Mouse (Mus musculus): ENCODE results near the gene Cfap45. TPM values are rescaled to one million over a fixed set of nuclear protein-coding genes. Genes with fewer than 3 reads are reported as not detected.

Cfap45 gene
- polyA plus RNA-seq, 1 experiment from 2014 or later = 1.3 TPM

GRCm38 (mm10) chr1:172563465-172563828, 42.8 kb downstream of the Cfap45 start:
- Histone ChIP-seq H3K9ac (ENCODE audit: low read length) (peak overlapping the region; percentile 54), H3K4me3 (ENCODE audit: low read depth, low read length) (peak overlapping the region; percentile 54), H3K9me3 (ENCODE audit: control insufficient read depth, low read length) (no peaks in the 10 kb centered on the region), H3K4me1 (ENCODE audit: control insufficient read depth, insufficient read depth, low read length) (peaks cover 11% of the 10 kb centered on the region; the same call in 1 of the 2 replicates), H3K27ac (replicated peaks; ENCODE audit: low read depth, low read length) (no peak overlapping the region), H3K27me3 (ENCODE audit: control insufficient read depth, insufficient read depth, low read length) (peaks cover 29% of the 10 kb centered on the region), H3K36me3 (ENCODE audit: control insufficient read depth, insufficient read depth, low read length) (no peaks in the 10 kb centered on the region), H3K4me2 (ENCODE audit: low read depth, severe bottlenecking) (peak overlapping the region; percentile 79)
- no peak for ATAC-seq (ENCODE audit: insufficient number of reproducible peaks, low FRiP score, low TSS enrichment, low read depth)
- DNase-seq (ENCODE audit: low spot score) = no peak
- 2% methylated on average over 9 of the region's 10 CpGs for WGBS

DNA sequence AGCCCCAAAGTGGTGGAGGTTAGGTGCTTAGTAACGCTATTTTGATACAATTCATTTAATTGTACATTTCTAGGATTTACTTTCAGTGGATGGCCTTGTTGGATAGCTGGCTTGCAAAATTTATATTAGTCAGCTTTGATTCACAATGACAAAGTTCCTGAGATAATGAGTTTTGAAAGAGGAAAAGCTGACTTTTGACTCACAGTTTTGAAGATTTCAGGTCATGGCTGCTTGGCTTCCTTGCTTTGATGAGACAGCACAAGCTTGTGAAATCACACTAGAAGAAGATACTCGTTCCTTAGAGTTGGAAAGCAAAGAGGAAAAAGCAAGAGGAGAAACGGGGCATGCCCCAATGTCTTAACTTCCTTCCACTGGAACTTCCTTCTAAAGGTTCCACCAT, 45.5 kb downstream of the Cfap45 start:
- H3K9me3 ChIP-seq (ENCODE audit: control insufficient read depth, low read length) = no peaks in the 10 kb centered on the region
- no peak overlapping the region for H3K27ac ChIP-seq (replicated peaks; ENCODE audit: low read depth, low read length)
- ATAC-seq (ENCODE audit: insufficient number of reproducible peaks, low FRiP score, low TSS enrichment, low read depth) (no peak), DNase-seq (ENCODE audit: low spot score) (no peak)
- no peaks in the 10 kb centered on the region for H3K36me3 ChIP-seq (ENCODE audit: control insufficient read depth, insufficient read depth, low read length)
- H3K4me2 ChIP-seq (ENCODE audit: low read depth, severe bottlenecking) = no peak overlapping the region
- H3K4me1 ChIP-seq (ENCODE audit: control insufficient read depth, insufficient read depth, low read length) = peaks cover 11% of the 10 kb centered on the region; the same call in 1 of the 2 replicates
- peaks cover 17% of the 10 kb centered on the region for H3K27me3 ChIP-seq (ENCODE audit: control insufficient read depth, insufficient read depth, low read length)
- no peak overlapping the region for H3K9ac ChIP-seq (ENCODE audit: low read length)
- no peak overlapping the region for H3K4me3 ChIP-seq (ENCODE audit: low read depth, low read length)
- 67% methylated on average over 3 of the region's 3 CpGs for WGBS

DNA sequence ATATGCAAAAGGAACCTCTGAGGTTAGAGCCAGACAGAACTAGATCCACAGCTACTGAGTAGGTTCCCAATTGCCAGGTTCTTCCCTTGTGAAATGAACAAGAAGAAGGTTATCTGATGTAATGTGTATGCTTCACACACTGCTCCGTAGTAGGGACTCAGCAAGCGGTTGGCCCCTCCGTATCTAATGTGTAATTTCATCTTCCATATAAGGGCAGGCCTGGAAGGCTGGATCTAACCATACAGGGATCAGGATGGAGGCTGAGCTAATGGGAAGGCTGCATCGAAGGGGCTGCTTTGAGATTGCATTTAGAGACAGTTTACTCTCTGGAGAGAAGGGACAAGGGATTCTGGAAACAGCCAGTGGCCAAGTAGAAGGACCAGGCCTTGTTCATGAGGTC, 47.2 kb downstream of the Cfap45 start:
- Histone ChIP-seq H3K9me3 (ENCODE audit: control insufficient read depth, low read length) (no peaks in the 10 kb centered on the region), H3K4me2 (ENCODE audit: low read depth, severe bottlenecking) (no peak overlapping the region), H3K27me3 (ENCODE audit: control insufficient read depth, insufficient read depth, low read length) (peaks cover 2% of the 10 kb centered on the region; the same call in 1 of the 2 replicates), H3K4me1 (ENCODE audit: control insufficient read depth, insufficient read depth, low read length) (0 out of 2 replicates have a peak, but pooled peaks cover 4% of the 10 kb centered on the region), H3K4me3 (ENCODE audit: low read depth, low read length) (no peak overlapping the region), H3K27ac (replicated peaks; ENCODE audit: low read depth, low read length) (no peak overlapping the region), H3K9ac (ENCODE audit: low read length) (no peak overlapping the region), H3K36me3 (ENCODE audit: control insufficient read depth, insufficient read depth, low read length) (no peaks in the 10 kb centered on the region)
- DNase-seq (ENCODE audit: low spot score) (no peak), ATAC-seq (ENCODE audit: insufficient number of reproducible peaks, low FRiP score, low TSS enrichment, low read depth) (no peak)
- WGBS = 70% methylated on average over 4 of the region's 4 CpGs

GRCm38 (mm10) chr1:172580116-172580515, 59.5 kb downstream of the Cfap45 start:
- H3K4me2 ChIP-seq (ENCODE audit: low read depth, severe bottlenecking) = no peak overlapping the region
- no peak overlapping the region for H3K9ac ChIP-seq (ENCODE audit: low read length)
- 78% methylated on average over 6 of the region's 6 CpGs for WGBS
- H3K4me3 ChIP-seq (ENCODE audit: low read depth, low read length) = no peak overlapping the region
- no peaks in the 10 kb centered on the region for H3K4me1 ChIP-seq (ENCODE audit: control insufficient read depth, insufficient read depth, low read length)
- no peaks in the 10 kb centered on the region for H3K36me3 ChIP-seq (ENCODE audit: control insufficient read depth, insufficient read depth, low read length)
- no peak for DNase-seq (ENCODE audit: low spot score)
- 0 out of 2 replicates have a peak, but pooled peaks cover 3% of the 10 kb centered on the region for H3K27me3 ChIP-seq (ENCODE audit: control insufficient read depth, insufficient read depth, low read length)
- H3K27ac ChIP-seq (replicated peaks; ENCODE audit: low read depth, low read length) = no peak overlapping the region
- ATAC-seq (ENCODE audit: insufficient number of reproducible peaks, low FRiP score, low TSS enrichment, low read depth) = no peak
- H3K9me3 ChIP-seq (ENCODE audit: control insufficient read depth, low read length) = no peaks in the 10 kb centered on the region

DNA sequence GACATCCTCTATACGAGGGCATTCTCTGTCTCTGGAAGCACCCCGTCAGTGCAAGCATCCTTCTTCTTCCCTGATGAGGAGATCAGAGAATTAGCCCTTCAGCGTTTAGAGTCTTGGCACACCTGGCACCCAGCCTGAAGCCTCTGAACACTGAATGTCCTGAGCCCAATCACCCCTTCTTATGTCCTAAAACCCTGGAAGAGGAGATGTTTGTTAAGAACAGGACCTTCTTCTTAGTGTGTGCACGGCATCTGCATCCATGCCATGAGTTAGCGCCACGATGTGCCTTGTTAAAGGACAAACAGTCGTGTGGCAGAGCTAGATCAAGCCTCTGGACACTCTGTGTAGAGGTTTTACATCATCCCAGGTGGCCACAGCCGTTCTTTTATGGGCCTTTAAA, 61.8 kb downstream of the Cfap45 start:
- Histone ChIP-seq H3K4me2 (ENCODE audit: low read depth, severe bottlenecking) (no peak overlapping the region), H3K27ac (replicated peaks; ENCODE audit: low read depth, low read length) (no peak overlapping the region), H3K4me1 (ENCODE audit: control insufficient read depth, insufficient read depth, low read length) (no peaks in the 10 kb centered on the region), H3K9me3 (ENCODE audit: control insufficient read depth, low read length) (no peaks in the 10 kb centered on the region), H3K27me3 (ENCODE audit: control insufficient read depth, insufficient read depth, low read length) (0 out of 2 replicates have a peak, but pooled peaks cover 3% of the 10 kb centered on the region), H3K9ac (ENCODE audit: low read length) (no peak overlapping the region), H3K4me3 (ENCODE audit: low read depth, low read length) (no peak overlapping the region), H3K36me3 (ENCODE audit: control insufficient read depth, insufficient read depth, low read length) (no peaks in the 10 kb centered on the region)
- DNase-seq (ENCODE audit: low spot score) (no peak), ATAC-seq (ENCODE audit: insufficient number of reproducible peaks, low FRiP score, low TSS enrichment, low read depth) (no peak)
- WGBS = 71% methylated on average over 8 of the region's 8 CpGs

DNA sequence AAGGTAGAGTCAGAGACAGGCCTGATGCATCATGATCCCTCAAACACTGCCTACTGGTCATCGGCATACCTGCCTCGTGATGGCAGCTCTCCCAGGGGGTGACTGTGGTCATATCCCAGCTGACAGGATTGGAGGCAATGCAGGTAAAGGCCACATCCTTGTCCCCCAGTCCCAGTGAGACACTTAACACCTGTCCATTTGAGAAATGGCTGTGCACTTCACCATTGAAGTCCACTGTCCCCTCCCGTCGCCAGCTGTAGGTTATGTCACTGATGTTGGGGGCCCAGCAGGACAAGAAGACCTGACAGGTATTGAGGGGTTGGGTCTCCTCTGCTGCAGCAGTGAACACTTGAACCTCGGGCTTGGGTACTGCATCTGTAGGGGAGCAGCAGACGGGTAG, 63.7 kb downstream of the Cfap45 start:
- 0 out of 2 replicates have a peak, but pooled peaks cover 3% of the 10 kb centered on the region for H3K27me3 ChIP-seq (ENCODE audit: control insufficient read depth, insufficient read depth, low read length)
- H3K4me1 ChIP-seq (ENCODE audit: control insufficient read depth, insufficient read depth, low read length) = no peaks in the 10 kb centered on the region
- ATAC-seq (ENCODE audit: insufficient number of reproducible peaks, low FRiP score, low TSS enrichment, low read depth) (no peak), DNase-seq (ENCODE audit: low spot score) (no peak)
- no peak overlapping the region for H3K9ac ChIP-seq (ENCODE audit: low read length)
- no peak overlapping the region for H3K27ac ChIP-seq (replicated peaks; ENCODE audit: low read depth, low read length)
- no peaks in the 10 kb centered on the region for H3K9me3 ChIP-seq (ENCODE audit: control insufficient read depth, low read length)
- H3K4me3 ChIP-seq (ENCODE audit: low read depth, low read length) = no peak overlapping the region
- H3K4me2 ChIP-seq (ENCODE audit: low read depth, severe bottlenecking) = no peak overlapping the region
- H3K36me3 ChIP-seq (ENCODE audit: control insufficient read depth, insufficient read depth, low read length) = no peaks in the 10 kb centered on the region
- 87% methylated on average over 6 of the region's 6 CpGs for WGBS

DNA sequence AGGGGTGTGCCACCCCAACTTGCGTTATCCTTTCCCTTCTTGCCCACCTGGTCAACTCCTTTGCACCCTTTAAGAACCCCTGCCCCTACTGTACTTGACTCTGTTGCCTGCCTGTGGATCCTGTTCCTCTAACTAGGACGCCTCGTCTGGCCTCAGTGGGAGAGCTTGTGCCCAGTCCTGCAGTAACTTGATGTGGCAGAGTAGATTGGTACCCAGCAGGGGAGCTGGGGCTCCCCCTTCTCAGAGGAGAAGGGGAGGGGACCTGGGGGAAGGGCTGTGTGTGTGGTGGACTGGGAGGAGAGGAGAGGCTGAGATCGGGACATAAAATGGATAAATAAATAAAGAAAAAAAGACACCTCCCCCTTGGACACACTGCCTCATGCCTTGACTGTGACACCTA, 64.4 kb downstream of the Cfap45 start:
- Histone ChIP-seq H3K27me3 (ENCODE audit: control insufficient read depth, insufficient read depth, low read length) (0 out of 2 replicates have a peak, but pooled peaks cover 3% of the 10 kb centered on the region), H3K4me3 (ENCODE audit: low read depth, low read length) (no peak overlapping the region), H3K4me2 (ENCODE audit: low read depth, severe bottlenecking) (no peak overlapping the region), H3K36me3 (ENCODE audit: control insufficient read depth, insufficient read depth, low read length) (no peaks in the 10 kb centered on the region), H3K9me3 (ENCODE audit: control insufficient read depth, low read length) (no peaks in the 10 kb centered on the region), H3K9ac (ENCODE audit: low read length) (no peak overlapping the region), H3K4me1 (ENCODE audit: control insufficient read depth, insufficient read depth, low read length) (no peaks in the 10 kb centered on the region), H3K27ac (replicated peaks; ENCODE audit: low read depth, low read length) (no peak overlapping the region)
- no peak for DNase-seq (ENCODE audit: low spot score)
- no peak for ATAC-seq (ENCODE audit: insufficient number of reproducible peaks, low FRiP score, low TSS enrichment, low read depth)
- 60% methylated on average over 4 of the region's 4 CpGs for WGBS

DNA sequence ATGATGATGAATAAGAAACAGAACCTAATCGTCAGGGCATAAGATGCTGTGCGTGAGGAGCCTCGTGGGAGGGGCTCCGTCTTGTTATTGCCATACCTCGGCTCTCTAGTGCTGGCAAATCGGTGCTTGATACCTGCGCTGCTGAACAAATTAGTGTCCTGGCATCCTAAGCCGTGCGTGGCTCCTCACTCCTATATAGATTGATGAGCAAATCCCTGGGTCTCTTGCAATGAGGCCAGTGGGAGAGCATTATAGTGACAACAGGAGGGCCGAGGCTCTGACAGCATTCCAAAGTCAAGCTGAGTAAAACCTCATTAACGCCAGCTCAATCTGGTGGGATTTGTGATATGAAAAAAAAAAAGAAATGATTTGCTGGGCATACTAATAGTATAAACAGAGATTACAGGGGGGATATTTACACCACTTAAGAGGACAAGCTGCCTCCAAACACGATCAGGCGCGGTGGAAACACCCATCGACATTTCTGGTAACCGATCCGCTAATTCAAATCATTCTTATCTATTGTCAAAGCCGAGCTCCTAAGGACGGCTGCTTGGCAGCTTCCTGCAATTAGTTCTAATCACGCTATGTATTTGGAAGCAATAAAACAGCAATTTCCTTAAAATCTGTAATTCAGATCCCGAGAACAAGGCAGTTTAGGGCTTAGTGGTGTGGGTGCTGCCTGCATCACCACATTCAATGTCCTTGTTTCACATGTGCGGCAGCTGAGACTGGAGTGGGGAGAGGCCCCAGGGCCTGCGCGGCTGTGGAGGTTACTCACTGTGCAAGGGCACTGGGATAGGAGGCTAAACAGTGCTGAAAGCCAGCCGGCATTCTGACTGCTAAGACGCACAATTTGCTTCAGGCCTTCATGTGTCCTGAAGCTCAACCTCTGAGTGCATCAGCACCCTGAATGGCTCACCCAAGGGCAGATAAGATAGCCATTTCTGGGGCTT, 65.3 kb downstream of the Cfap45 start:
- no peak overlapping the region for H3K27ac ChIP-seq (replicated peaks; ENCODE audit: low read depth, low read length)
- H3K36me3 ChIP-seq (ENCODE audit: control insufficient read depth, insufficient read depth, low read length) = no peaks in the 10 kb centered on the region
- ATAC-seq (ENCODE audit: insufficient number of reproducible peaks, low FRiP score, low TSS enrichment, low read depth) (no peak), DNase-seq (ENCODE audit: low spot score) (peak; percentile 40)
- no peaks in the 10 kb centered on the region for H3K9me3 ChIP-seq (ENCODE audit: control insufficient read depth, low read length)
- no peaks in the 10 kb centered on the region for H3K4me1 ChIP-seq (ENCODE audit: control insufficient read depth, insufficient read depth, low read length)
- 36% methylated on average over 26 of the region's 26 CpGs for WGBS
- H3K4me3 ChIP-seq (ENCODE audit: low read depth, low read length) = no peak overlapping the region
- H3K27me3 ChIP-seq (ENCODE audit: control insufficient read depth, insufficient read depth, low read length) = 0 out of 2 replicates have a peak, but pooled peaks cover 3% of the 10 kb centered on the region
- no peak overlapping the region for H3K9ac ChIP-seq (ENCODE audit: low read length)
- no peak overlapping the region for H3K4me2 ChIP-seq (ENCODE audit: low read depth, severe bottlenecking)

Data from limb, embryonic 11.5 days (tissue).